Mouse (Mus musculus): Measurements from ENCODE around the gene Olfr64. TPM values are rescaled to one million over a fixed set of nuclear protein-coding genes. Genes with fewer than 3 reads are reported as not detected.

Gene Olfr64
- polyA plus RNA-seq (2015; fragmentation: Nextera tagmentation; extraction: Ambion mirVana): not detected in 2 replicates

DNA sequence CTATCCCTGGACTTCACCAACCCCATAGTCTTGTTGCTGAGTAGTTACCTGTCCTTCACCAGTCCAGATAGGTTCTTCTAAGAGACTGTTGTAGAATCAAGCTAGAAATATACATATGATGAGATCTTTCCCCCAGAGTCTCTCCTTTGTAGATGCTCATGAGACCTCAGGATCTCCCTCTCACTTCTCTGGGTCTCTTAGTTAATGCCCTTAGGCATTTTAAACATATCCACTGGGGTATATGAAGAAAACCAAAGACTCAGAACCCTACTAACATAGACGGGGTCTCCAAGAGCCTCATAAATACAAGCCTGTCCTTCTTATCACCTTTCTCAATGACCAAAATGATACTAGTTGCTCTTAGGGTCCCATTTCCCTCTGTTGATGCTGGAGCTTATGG is at the start of gene Olfr64:
Olfr64 (minus strand) TSS at position 101 of the 400 bp plus-strand sequence.
- 36% methylated on average over 1 of the region's 1 CpGs for WGBS (ENCODE audit: insufficient replicate concordance)

GRCm38 (mm10) chr7:103942730-103943129 is 48.4 kb upstream of the Olfr64 start:
- peaks cover 6% of the 10 kb centered on the region; the same call in 1 of the 2 replicates for H3K4me1 ChIP-seq (ENCODE audit: control insufficient read depth, low read depth, low read length)
- H3K27me3 ChIP-seq (ENCODE audit: control insufficient read depth, insufficient read depth, low read depth, low read length): no peaks in the 10 kb centered on the region
- H3K4me3 ChIP-seq (ENCODE audit: low read depth, low read length): no peak overlapping the region
- 10% methylated on average over 2 of the region's 2 CpGs for WGBS (ENCODE audit: insufficient replicate concordance)
- H3K9me3 ChIP-seq (replicated peaks; ENCODE audit: control insufficient read depth, low read length): no peaks in the 10 kb centered on the region
- peak overlapping the region; percentile 45; the same call in 1 of the 2 replicates for H3K9ac ChIP-seq (ENCODE audit: low read depth, low read length)
- peak overlapping the region; percentile 56 for H3K27ac ChIP-seq (ENCODE audit: low read length)
- H3K4me2 ChIP-seq (ENCODE audit: low read depth, low read length): 0 out of 2 replicates have a peak overlapping the region, but pooled peaks have one; percentile 18
- ATAC-seq (ENCODE audit: low read depth): peak; percentile 76
- H3K36me3 ChIP-seq (ENCODE audit: control insufficient read depth, insufficient read depth): no peaks in the 10 kb centered on the region

More for the DNA sequence above, at the start of gene Olfr64:
- Histone ChIP-seq H3K36me3 (ENCODE audit: control insufficient read depth, insufficient read depth) (no peaks in the 10 kb centered on the region), H3K9me3 (replicated peaks; ENCODE audit: control insufficient read depth, low read length) (no peaks in the 10 kb centered on the region), H3K9ac (ENCODE audit: low read depth, low read length) (no peak within 1 kb of the TSS), H3K4me2 (ENCODE audit: low read depth, low read length) (no peak within 1 kb of the TSS), H3K4me1 (ENCODE audit: control insufficient read depth, low read depth, low read length) (no peaks in the 10 kb centered on the region), H3K27ac (ENCODE audit: low read length) (no peak within 1 kb of the TSS), H3K4me3 (ENCODE audit: low read depth, low read length) (no peak within 1 kb of the TSS), H3K27me3 (ENCODE audit: control insufficient read depth, insufficient read depth, low read depth, low read length) (no peaks in the 10 kb centered on the region)
- ATAC-seq (ENCODE audit: low read depth): no peak

- WGBS (ENCODE audit: insufficient replicate concordance): 32% methylated on average over 2 of the region's 2 CpGs
- no peak within 1 kb of the TSS for H3K9ac ChIP-seq (ENCODE audit: low read depth, low read length)
- ATAC-seq (ENCODE audit: low read depth): no peak
Measured at GRCm38 (mm10) chr7:103934264-103934663, 40.0 kb upstream of the Olfr64 start, which contains the start of gene Olfr632. Gene Olfr632, plus strand, starts transcription at chr7:103934347.

DNA sequence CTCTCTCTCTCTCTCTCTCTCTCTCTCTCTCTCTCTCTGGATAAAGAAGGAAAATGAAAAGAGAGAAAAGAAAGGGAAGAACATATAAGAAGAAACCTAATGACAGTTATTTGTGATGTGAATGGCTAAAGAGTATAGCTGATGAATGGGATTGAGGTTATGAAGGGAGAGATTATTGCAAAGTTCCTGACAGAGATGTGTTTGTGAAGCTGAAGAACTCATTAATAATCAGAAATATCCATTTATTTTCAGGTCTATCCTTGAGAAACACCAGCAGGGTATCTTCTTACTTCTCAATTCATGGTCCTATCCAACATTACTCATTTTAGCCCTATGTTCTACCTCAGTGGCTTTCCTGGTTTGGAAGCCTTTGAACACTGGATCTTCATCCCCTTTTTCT is 34.2 kb upstream of the Olfr64 start, which contains the start of gene Olfr631:
Olfr631 (plus strand) TSS at position 301 of the 400 bp plus-strand sequence.
- Histone ChIP-seq H3K9me3 (replicated peaks; ENCODE audit: control insufficient read depth, low read length) (no peaks in the 10 kb centered on the region), H3K27ac (ENCODE audit: low read length) (no peak within 1 kb of the TSS), H3K9ac (ENCODE audit: low read depth, low read length) (no peak within 1 kb of the TSS), H3K4me3 (ENCODE audit: low read depth, low read length) (no peak within 1 kb of the TSS), H3K36me3 (ENCODE audit: control insufficient read depth, insufficient read depth) (no peaks in the 10 kb centered on the region), H3K4me2 (ENCODE audit: low read depth, low read length) (no peak within 1 kb of the TSS), H3K27me3 (ENCODE audit: control insufficient read depth, insufficient read depth, low read depth, low read length) (no peaks in the 10 kb centered on the region), H3K4me1 (ENCODE audit: control insufficient read depth, low read depth, low read length) (no peaks in the 10 kb centered on the region)
- no peak for ATAC-seq (ENCODE audit: low read depth)

More at GRCm38 (mm10) chr7:103934264-103934663, 40.0 kb upstream of the Olfr64 start, which contains the start of gene Olfr632:
- Histone ChIP-seq H3K27me3 (ENCODE audit: control insufficient read depth, insufficient read depth, low read depth, low read length) (no peaks in the 10 kb centered on the region), H3K27ac (ENCODE audit: low read length) (no peak within 1 kb of the TSS), H3K4me1 (ENCODE audit: control insufficient read depth, low read depth, low read length) (no peaks in the 10 kb centered on the region), H3K9me3 (replicated peaks; ENCODE audit: control insufficient read depth, low read length) (no peaks in the 10 kb centered on the region), H3K4me3 (ENCODE audit: low read depth, low read length) (no peak within 1 kb of the TSS), H3K36me3 (ENCODE audit: control insufficient read depth, insufficient read depth) (no peaks in the 10 kb centered on the region), H3K4me2 (ENCODE audit: low read depth, low read length) (no peak within 1 kb of the TSS)

DNA sequence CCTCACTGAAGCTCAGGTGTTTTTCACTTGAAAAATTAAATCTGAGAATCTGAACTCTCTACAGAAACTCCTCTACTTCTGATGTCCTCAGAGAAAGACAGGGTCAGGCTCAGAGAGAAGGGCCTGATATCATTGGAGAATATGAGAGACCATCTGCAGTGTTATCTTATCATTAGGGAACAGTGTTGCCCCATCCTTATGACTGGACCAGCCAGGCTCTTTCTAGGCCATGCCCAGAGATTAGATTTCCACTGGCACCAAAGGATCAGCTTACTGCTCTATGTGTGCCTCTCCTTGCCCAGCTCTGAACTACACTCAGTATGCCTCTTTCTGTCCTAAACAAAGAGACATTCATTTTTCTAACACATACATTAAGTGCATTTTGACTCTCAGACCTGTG is 21.1 kb upstream of the Olfr64 start:
- Histone ChIP-seq H3K27me3 (ENCODE audit: control insufficient read depth, insufficient read depth, low read depth, low read length) (no peaks in the 10 kb centered on the region), H3K4me2 (ENCODE audit: low read depth, low read length) (peak overlapping the region; percentile 48), H3K9ac (ENCODE audit: low read depth, low read length) (peak overlapping the region; percentile 46), H3K4me1 (ENCODE audit: control insufficient read depth, low read depth, low read length) (peaks cover 47% of the 10 kb centered on the region), H3K9me3 (replicated peaks; ENCODE audit: control insufficient read depth, low read length) (no peaks in the 10 kb centered on the region), H3K36me3 (ENCODE audit: control insufficient read depth, insufficient read depth) (no peaks in the 10 kb centered on the region), H3K4me3 (ENCODE audit: low read depth, low read length) (peak overlapping the region; percentile 14; the same call in 1 of the 2 replicates), H3K27ac (ENCODE audit: low read length) (peak overlapping the region; percentile 91)
- peak; percentile 95 for ATAC-seq (ENCODE audit: low read depth)

- Histone ChIP-seq H3K9ac (ENCODE audit: low read depth, low read length) (peak overlapping the region; percentile 55), H3K4me1 (ENCODE audit: control insufficient read depth, low read depth, low read length) (peaks cover 60% of the 10 kb centered on the region), H3K27me3 (ENCODE audit: control insufficient read depth, insufficient read depth, low read depth, low read length) (no peaks in the 10 kb centered on the region), H3K4me3 (ENCODE audit: low read depth, low read length) (peak overlapping the region; percentile 25; the same call in 1 of the 2 replicates), H3K36me3 (ENCODE audit: control insufficient read depth, insufficient read depth) (no peaks in the 10 kb centered on the region), H3K27ac (ENCODE audit: low read length) (peak overlapping the region; percentile 82), H3K4me2 (ENCODE audit: low read depth, low read length) (peak overlapping the region; percentile 51), H3K9me3 (replicated peaks; ENCODE audit: control insufficient read depth, low read length) (no peaks in the 10 kb centered on the region)
- peak; percentile 28 for ATAC-seq (ENCODE audit: low read depth)
- WGBS (ENCODE audit: insufficient replicate concordance): 33% methylated on average over 8 of the region's 8 CpGs
Measured at GRCm38 (mm10) chr7:103912969-103913511, 18.8 kb upstream of the Olfr64 start.

DNA sequence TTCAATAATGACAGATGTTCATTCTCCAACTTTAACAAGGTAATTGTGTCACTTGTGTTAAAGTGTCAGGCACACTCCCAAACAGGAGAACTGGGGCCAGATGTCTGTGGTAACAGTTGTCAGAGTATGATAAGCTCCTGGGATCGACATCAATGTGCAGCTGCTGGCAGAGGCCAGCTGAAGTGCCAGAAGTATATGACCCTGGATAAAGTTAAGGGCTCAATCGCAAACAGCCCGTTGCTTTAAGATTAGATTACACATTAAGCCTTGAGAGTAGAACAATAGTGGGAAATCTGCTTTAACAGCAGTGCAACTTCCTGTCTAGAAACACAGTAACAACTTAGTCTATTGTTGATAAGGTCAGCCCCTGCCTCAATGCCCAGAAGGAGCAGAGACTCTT is 15.8 kb upstream of the Olfr64 start:
- Histone ChIP-seq H3K27me3 (ENCODE audit: control insufficient read depth, insufficient read depth, low read depth, low read length) (no peaks in the 10 kb centered on the region), H3K4me1 (ENCODE audit: control insufficient read depth, low read depth, low read length) (peaks cover 50% of the 10 kb centered on the region), H3K9me3 (replicated peaks; ENCODE audit: control insufficient read depth, low read length) (no peaks in the 10 kb centered on the region), H3K9ac (ENCODE audit: low read depth, low read length) (peak overlapping the region; percentile 46; the same call in 1 of the 2 replicates), H3K36me3 (ENCODE audit: control insufficient read depth, insufficient read depth) (no peaks in the 10 kb centered on the region), H3K27ac (ENCODE audit: low read length) (peak overlapping the region; percentile 91), H3K4me2 (ENCODE audit: low read depth, low read length) (peak overlapping the region; percentile 57), H3K4me3 (ENCODE audit: low read depth, low read length) (no peak overlapping the region)
- peak; percentile 96 for ATAC-seq (ENCODE audit: low read depth)
- 5% methylated on average over 3 of the region's 3 CpGs for WGBS (ENCODE audit: insufficient replicate concordance)

DNA sequence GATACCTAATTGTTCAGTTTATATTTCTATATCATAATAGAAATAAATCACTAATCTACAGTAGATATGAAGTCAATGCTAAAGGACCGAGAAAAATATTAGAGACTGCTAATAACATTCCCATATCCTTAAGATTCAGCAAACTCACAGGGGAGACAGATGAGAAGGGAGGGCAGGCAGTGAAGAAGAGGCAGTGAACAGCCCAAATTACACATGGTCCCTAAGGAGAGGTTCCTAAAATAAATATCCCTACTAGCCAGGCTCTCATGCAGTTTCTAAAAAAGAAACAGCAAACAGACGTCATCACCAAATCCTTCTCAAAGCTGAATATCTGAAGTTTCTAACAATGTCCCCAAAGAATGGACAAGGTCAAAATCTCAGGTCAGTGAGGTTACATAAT is 8.9 kb upstream of the Olfr64 start, which contains the start of gene Olfr65:
Olfr65 (plus strand) TSS at position 301 of the 400 bp plus-strand sequence.
- H3K36me3 ChIP-seq (ENCODE audit: control insufficient read depth, insufficient read depth): no peaks in the 10 kb centered on the region
- H3K9ac ChIP-seq (ENCODE audit: low read depth, low read length): no peak within 1 kb of the TSS
- WGBS (ENCODE audit: insufficient replicate concordance): 64% methylated on average over 2 of the region's 2 CpGs
- H3K4me1 ChIP-seq (ENCODE audit: control insufficient read depth, low read depth, low read length): no peaks in the 10 kb centered on the region
- no peak within 1 kb of the TSS for H3K27ac ChIP-seq (ENCODE audit: low read length)
- H3K27me3 ChIP-seq (ENCODE audit: control insufficient read depth, insufficient read depth, low read depth, low read length): peaks cover 6% of the 10 kb centered on the region
- H3K9me3 ChIP-seq (replicated peaks; ENCODE audit: control insufficient read depth, low read length): no peaks in the 10 kb centered on the region
- no peak for ATAC-seq (ENCODE audit: low read depth)
- H3K4me3 ChIP-seq (ENCODE audit: low read depth, low read length): no peak within 1 kb of the TSS
- no peak within 1 kb of the TSS for H3K4me2 ChIP-seq (ENCODE audit: low read depth, low read length)

DNA sequence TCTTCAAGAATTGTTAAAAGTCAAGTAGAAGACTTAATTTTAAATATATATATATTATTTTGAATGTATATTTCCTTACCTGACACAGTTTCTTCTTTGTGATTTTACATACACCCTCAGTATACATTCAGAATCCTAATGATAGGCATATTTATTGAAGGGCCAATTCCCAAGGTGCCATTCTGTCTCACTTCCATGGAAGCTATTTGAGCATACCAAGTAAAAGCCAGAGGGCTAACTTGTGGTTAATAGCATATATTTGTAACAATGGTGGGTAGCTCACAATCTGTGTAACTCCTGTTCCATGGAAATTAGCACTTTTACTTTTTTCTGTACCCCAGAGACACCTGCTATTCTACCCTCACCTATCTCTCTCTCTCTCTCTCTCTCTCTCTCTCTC is 8.1 kb downstream of the Olfr64 start, which contains the start of gene Olfr66:
Olfr66 (minus strand) TSS at position 101 of the 400 bp plus-strand sequence.
- Histone ChIP-seq H3K4me1 (ENCODE audit: control insufficient read depth, low read depth, low read length) (no peaks in the 10 kb centered on the region), H3K9ac (ENCODE audit: low read depth, low read length) (no peak within 1 kb of the TSS), H3K4me2 (ENCODE audit: low read depth, low read length) (no peak within 1 kb of the TSS), H3K27ac (ENCODE audit: low read length) (no peak within 1 kb of the TSS), H3K36me3 (ENCODE audit: control insufficient read depth, insufficient read depth) (no peaks in the 10 kb centered on the region), H3K27me3 (ENCODE audit: control insufficient read depth, insufficient read depth, low read depth, low read length) (no peaks in the 10 kb centered on the region; the same call in 1 of the 2 replicates), H3K4me3 (ENCODE audit: low read depth, low read length) (no peak within 1 kb of the TSS), H3K9me3 (replicated peaks; ENCODE audit: control insufficient read depth, low read length) (no peaks in the 10 kb centered on the region)
- no peak for ATAC-seq (ENCODE audit: low read depth)
